10 mouse cellular contexts compared by ENCODE assay signal in the genomic region with DNA sequence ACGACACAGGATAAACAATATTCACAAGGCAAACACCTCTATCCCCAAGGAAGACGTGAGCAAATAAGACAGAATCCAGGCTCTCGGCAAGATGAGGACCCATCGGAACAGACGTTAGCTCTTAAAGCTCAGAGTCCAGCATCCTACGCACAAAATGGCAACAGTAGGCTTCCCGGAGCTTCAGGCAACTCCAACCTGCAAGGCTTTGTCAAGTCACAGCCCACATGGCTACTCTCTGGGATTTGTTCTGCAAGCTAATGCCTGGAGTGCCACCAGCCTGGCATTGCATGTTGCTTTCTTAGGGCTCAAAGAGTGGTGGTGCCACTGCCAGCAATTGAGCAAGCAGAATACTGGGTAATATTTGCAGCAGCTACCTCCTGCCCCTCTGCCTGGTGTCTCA.
"Had no signal": no experiment of that assay in that cellular context is flagged by ENCODE, and none has a peak within 500 bp of the region (broad histone marks: within the 10 kb centered on the region; RNA-seq: fewer than 3 reads in every experiment).

No protein-coding gene starts in this region.

- DNase-seq: kidney, adult 9 months; kidney, postnatal 14 days; kidney, postnatal 4 days; left cerebral cortex, postnatal 4 days; lung, adult 18-20 months; lung, postnatal 10 days; lung, postnatal 36 days; retina, postnatal 1 day; right cerebral cortex, postnatal 4 days; thymus, postnatal 25 days had no signal
